Mouse (Mus musculus) cerebellum, adult 9-10 months (tissue): ENCODE measurements around the gene Mios.

Experiments used
- DNase-seq: peaks from one replicate; pipeline ENCODE4 v3.0.0; 2022

Mios gene

DNA sequence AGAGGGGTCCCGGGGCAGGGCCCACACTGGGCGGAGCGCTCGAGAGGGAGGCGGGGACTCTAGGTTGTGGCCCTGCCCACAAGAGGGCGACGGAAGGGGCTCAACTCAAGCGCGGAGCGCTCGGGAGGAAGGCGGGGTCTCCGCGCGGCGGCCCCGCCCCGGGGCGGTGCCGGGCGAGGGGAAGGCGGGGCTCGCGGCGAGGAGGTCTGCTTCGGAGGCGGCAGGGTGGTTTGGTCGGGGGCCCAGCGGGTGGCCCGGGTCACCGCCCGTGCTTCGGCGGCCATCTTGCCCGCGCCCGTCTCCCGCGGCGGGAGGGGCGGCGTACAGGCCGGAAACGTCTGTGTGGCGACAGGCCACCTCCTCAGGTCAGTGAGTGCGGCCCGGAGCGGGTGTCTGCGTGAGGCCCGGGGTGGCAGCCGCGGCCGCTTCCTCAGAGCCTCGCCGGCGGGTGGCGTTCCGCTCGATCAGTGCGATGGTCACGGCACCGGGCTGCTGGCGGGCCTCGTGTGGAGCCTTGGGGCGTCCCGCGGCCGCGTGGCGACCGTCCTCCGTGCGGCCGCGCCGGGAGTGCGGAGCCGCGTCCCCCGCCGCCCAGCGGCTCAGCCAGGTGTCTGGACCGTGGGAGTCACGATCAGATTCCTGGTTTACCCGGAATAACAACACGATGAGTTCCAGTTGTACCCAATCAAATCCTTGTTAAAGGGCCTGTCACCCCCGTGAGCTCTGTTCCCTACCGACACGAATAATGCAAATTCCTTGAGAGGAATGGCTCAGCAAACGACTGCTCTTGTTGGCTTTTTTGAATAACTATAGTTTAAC, at the start of gene Mios:
TSS of gene Mios (plus strand) at position 176 of the 819 bp plus-strand sequence.
- DNase-seq = peak; percentile 90

GRCm38 (mm10) chr6:8160001-8160400, 49.0 kb upstream of the Mios start:
- DNase-seq = no peak

GRCm38 (mm10) chr6:8164741-8165140, 44.3 kb upstream of the Mios start:
- DNase-seq = no peak

- no peak for DNase-seq
Observed at GRCm38 (mm10) chr6:8172101-8172500, 36.9 kb upstream of the Mios start.

GRCm38 (mm10) chr6:8174062-8174461, 35.0 kb upstream of the Mios start:
- no peak for DNase-seq

- peak; percentile 26 for DNase-seq
Observed at GRCm38 (mm10) chr6:8175346-8175745, 33.7 kb upstream of the Mios start.

- peak; percentile 18 for DNase-seq
Observed at GRCm38 (mm10) chr6:8176116-8176515, 32.9 kb upstream of the Mios start.

- peak; percentile 48 for DNase-seq
Observed at GRCm38 (mm10) chr6:8178397-8178941, 30.6 kb upstream of the Mios start.

DNA sequence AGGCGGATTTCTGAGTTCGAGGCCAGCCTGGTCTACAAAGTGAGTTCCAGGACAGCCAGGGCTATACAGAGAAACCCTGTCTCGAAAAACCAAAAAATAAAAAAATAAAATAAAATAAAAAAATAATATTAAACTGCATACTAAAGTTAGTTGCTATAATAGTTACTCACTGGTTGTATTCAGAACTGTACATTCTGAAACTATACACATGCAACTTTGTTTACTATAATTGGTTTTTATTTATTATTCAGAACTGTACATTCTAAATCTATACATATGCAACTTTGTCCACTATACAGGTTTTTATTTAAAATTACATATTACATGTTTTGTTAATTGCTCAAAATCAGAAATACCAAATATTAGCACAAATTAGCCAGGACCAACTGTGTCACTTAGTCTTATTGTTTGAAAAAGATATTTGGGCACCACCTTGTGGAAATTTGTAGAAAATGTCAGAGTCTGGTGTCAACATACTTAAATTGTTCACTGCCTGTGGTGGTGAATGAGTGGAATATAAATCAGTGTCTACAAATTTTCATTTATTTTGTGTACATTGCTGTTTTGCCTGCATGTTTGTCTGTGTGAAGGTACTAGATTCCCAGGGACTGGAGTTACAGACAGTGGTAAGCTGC, 20.3 kb upstream of the Mios start:
- DNase-seq = peak; percentile 45

DNA sequence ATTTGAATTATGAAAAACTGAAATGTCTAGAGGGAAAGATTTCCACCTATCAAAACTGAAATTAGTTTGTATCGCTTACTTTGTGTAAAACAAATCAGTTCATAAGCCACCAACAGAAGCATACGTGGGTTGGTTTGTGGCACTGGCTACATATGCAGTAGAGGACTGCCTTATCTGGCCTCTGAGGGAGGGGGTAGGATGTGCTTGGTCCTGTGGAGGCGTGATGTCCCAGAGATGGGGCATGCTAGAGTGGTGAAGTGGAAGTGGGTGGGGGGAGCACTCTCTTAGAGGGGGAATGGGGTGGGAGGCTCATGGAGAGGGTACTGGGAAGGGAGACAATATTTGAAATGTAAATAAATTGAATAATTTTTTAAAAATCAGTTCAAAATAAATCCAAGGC, 19.1 kb upstream of the Mios start:
- DNase-seq = no peak

DNA sequence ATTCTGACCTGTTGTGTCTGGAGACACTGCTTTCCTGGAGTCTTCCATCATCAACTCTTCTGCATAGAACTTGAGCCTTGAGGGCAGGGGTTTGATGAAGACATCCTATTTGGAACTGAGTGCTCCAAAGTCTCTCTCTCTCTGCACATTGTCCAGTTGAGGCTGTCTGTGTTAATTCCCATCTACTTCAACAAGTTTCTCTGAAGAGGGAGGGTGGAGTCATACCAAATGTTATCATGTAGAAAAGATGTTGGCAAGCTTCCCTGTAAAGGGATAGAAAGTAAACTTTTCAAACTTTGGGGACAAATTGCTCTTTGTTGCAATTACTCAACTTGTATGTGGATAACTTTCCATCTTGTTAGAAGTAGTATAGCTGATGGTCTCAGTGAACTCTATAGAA, 16.5 kb upstream of the Mios start, which contains the start of gene Col28a1:
TSS of gene Col28a1 (minus strand) at position 101 of the 400 bp plus-strand sequence.
- DNase-seq = no peak

DNA sequence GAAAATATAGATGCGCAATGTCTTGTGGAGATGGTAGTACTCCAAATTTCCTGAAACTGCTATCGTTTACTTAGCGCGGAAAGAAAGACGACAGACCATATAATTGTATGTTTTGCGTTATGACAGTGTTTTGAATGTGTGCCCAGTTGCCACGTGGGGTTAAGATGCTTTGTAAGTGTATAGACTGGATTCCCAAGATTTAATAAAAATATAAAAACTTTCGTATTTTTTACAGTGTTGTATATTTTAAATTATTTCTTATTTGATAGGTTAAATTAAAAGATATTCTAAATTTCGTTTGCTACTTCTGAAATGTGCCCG, 804 bp downstream of the Mios start:
- DNase-seq = no peak

GRCm38 (mm10) chr6:8210661-8211060, 1.6 kb downstream of the Mios start:
- DNase-seq = peak; percentile 23

- DNase-seq = no peak
Observed at GRCm38 (mm10) chr6:8227035-8227434, 18.0 kb downstream of the Mios start.

- no peak for DNase-seq
Observed at GRCm38 (mm10) chr6:8228596-8228995, 19.6 kb downstream of the Mios start.

DNA sequence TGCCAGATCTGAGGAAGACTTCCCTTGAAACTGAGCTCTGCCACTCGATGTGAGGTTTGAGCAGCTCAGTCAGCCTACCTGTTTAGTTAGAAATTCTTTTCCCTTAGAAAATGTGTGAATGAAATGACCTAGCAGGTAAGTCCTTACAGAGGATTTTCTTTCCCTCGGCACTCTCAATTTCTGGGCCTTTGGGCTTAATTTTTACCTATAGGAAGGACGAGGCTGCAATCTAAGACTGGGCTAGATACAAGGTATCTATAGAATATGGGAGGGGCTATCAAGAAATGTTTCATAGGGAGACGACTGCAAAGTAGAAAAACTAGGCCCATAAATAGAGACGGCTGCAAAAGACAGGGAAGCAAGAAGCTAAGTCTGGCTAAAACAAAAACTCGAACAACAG, 49.3 kb downstream of the Mios start:
- no peak for DNase-seq

GRCm38 (mm10) chr6:8259004-8259666, 50.1 kb downstream of the Mios start, which contains the start of the genes Rpa3, Umad1 and Gm45062:
Rpa3 (minus strand) TSS chr6:8259173.
Umad1 (plus strand) TSS chr6:8259288.
Gm45062 (plus strand) TSS chr6:8259450.
- peak; percentile 99 for DNase-seq

- DNase-seq = no peak
Observed at GRCm38 (mm10) chr6:8259667-8260044, 50.6 kb downstream of the Mios start.

DNA sequence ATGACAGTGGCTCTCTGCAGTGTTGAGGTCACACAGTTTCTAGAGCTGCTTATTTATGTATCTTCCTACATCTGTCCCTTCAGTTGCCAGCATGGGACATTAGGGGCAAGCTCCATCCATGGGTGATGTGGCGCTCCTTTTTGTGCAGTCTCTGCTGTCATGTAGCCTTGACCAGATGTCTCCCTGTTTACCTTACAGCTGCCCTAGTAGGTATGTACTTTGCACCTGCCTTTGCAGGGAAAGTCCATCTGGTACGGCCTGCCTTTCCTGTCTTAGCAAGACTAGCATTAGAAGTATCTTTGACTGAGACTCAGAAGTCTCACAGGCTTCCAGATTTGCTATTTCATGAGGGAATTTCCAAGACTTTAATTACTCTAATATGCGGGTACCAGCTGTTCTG, 62.0 kb downstream of the Mios start:
- DNase-seq = no peak

DNA sequence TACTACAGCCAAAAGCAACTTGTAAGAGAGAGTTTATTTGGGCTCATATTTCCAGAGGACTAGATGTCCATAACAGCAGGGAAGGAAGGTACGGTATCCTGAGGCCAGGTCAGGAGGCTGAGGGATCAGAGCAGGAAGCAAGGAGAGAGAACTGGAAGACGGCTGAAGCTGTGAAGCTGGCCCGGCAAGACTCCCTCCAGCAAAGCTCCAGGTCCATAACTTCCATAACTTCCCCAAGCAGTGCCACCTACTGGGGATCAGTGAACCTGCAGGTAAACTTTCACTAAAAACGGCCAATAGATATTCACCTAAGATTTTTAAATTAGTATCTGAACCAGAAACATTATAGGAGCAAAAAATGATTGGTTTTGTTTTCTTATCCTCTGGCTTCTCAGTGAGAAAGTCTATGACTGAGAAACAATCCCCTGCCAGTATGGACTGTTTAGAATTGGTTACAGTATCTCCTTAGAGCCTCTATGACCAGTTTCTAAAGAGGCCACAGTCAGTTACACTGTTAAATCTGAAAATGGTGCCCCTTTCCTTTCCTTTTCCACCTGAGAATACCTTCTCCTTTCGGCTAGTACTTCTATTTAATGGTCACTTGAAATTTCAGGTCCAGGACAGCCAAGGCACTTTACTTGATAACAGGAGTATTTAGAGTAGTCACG, 65.5 kb downstream of the Mios start:
- DNase-seq = peak; percentile 59

- peak; percentile 90 for DNase-seq
Observed at GRCm38 (mm10) chr6:8275098-8275497, 66.1 kb downstream of the Mios start.

DNA sequence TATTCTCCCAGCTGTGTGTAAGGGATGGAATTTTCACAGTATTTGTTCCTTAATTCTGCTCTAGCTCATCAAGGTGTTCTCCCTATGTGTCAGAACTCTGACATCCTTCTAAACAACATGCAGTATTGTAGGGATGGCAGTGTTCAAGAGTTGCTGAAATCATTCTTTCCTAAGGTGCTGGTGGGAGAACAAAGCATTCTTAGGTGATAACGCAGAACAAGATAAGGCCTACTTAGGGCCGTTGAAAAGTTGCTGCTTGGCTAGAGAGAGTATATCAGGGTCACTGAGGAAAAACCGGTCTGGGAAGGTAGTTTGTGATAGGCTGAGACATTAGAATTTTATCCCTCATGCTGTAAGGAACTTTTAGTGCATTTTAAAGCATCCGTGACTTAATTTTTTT, 67.4 kb downstream of the Mios start:
- no peak for DNase-seq

- no peak for DNase-seq
Observed at GRCm38 (mm10) chr6:8278426-8279002, 69.5 kb downstream of the Mios start.
